Comparison of ENCODE assay signal across 8 mouse cellular contexts in the genomic region with DNA sequence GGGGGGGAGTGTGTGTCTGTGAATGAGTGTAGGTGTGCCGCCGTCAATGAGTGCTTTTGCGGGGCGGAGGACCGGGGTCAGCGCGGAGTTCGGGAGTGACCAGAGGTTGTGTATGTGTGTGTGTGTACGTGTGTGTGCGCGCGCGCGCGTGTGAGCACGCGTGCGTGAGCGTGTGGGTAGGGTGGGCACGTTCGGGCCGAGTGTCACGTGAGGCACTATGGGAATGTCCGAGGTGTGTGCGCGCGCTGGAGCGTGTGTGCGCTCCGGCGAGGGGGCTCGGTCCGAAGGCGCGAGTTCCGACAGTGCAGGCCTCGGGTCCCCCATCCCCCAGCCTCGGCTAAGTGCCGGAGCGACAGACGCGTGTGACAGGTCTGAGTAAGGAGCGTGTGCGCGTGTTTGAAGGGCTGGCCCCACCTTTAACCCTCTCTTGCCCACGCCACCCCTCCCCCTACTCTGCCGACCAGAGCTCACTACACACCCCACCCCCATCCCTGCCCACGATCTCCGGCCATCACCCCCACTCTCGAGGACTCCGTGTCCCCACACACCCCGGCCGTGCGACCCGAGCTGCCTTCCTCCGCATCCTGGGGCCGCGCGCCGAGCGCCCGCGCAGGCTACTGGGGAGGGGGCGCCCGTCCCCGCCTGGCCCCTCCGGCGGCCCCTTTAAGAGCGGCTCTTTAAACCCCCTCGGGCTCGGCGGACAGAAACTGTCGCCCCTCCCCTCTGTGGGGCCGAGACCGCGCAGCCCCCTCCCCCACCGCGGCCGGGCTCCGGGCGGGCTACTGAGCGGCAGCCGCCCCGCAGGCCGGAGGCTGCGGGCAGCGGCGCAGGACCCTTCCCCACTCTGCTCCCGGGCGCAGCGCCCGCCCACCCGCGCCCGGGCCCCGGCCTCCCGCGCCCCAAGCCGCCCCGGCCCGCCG. TPM values are rescaled to one million over a fixed set of nuclear protein-coding genes. Genes with fewer than 3 reads are reported as not detected.
A peak's percentile ranks its signal among the peaks of the same experiment; 100 is the strongest.
DNase-seq lines count a peak whose midpoint lies in the region; ATAC-seq lines count a peak whose summit lies in the region.

No protein-coding gene starts in this region.

- H3K9ac ChIP-seq in intestine, embryonic 16.5 days (ENCODE audit: low read depth, low read length) = peak overlapping the region; percentile 79
- H3K9ac ChIP-seq in limb, embryonic 11.5 days (ENCODE audit: low read length) = peak overlapping the region; percentile 80
- H3K9ac ChIP-seq in midbrain, embryonic 11.5 days (ENCODE audit: low read length) = peak overlapping the region; percentile 80
- peak overlapping the region; percentile 51 for H3K9ac ChIP-seq in stomach, embryonic 15.5 days

- H3K4me3 ChIP-seq in intestine, embryonic 16.5 days (ENCODE audit: low read length) = peak overlapping the region; percentile 75
- H3K4me3 ChIP-seq in limb, embryonic 11.5 days (ENCODE audit: low read depth, low read length) = peak overlapping the region; percentile 62
- H3K4me3 ChIP-seq in midbrain, embryonic 11.5 days (ENCODE audit: low read depth, low read length) = peak overlapping the region; percentile 83
- peak overlapping the region; percentile 75 for H3K4me3 ChIP-seq in stomach, embryonic 15.5 days (replicated peaks)

- under 1% methylated on average over 82 of the region's 102 CpGs for WGBS in intestine, embryonic 16.5 days
- under 1% methylated on average over 84 of the region's 102 CpGs for WGBS in limb, embryonic 11.5 days
- WGBS in midbrain, embryonic 11.5 days = under 1% methylated on average over 78 of the region's 102 CpGs
- under 1% methylated on average over 80 of the region's 102 CpGs for WGBS in stomach, embryonic 15.5 days

- H3K9me3 ChIP-seq in intestine, embryonic 16.5 days (ENCODE audit: control insufficient read depth, low read length) = no peaks in the 10 kb centered on the region
- no peaks in the 10 kb centered on the region for H3K9me3 ChIP-seq in limb, embryonic 11.5 days (ENCODE audit: control insufficient read depth, low read length)
- no peaks in the 10 kb centered on the region for H3K9me3 ChIP-seq in midbrain, embryonic 11.5 days (ENCODE audit: control insufficient read depth, low read length)
- no peaks in the 10 kb centered on the region for H3K9me3 ChIP-seq in stomach, embryonic 15.5 days

- peaks cover 4% of the 10 kb centered on the region; the same call in 1 of the 2 replicates for H3K27me3 ChIP-seq in intestine, embryonic 16.5 days (replicated peaks; ENCODE audit: control insufficient read depth, insufficient read depth, low read length)
- no peaks in the 10 kb centered on the region for H3K27me3 ChIP-seq in limb, embryonic 11.5 days (ENCODE audit: control insufficient read depth, insufficient read depth, low read length)
- H3K27me3 ChIP-seq in midbrain, embryonic 11.5 days (ENCODE audit: control insufficient read depth, insufficient read depth, low read length) = peaks cover 15% of the 10 kb centered on the region
- H3K27me3 ChIP-seq in stomach, embryonic 15.5 days (replicated peaks) = no peaks in the 10 kb centered on the region

- H3K27ac ChIP-seq in intestine, embryonic 16.5 days (ENCODE audit: low read length) = peak overlapping the region; percentile 77
- peak overlapping the region; percentile 93 for H3K27ac ChIP-seq in limb, embryonic 11.5 days (replicated peaks; ENCODE audit: low read depth, low read length)
- peak overlapping the region; percentile 84 for H3K27ac ChIP-seq in midbrain, embryonic 11.5 days (ENCODE audit: low read depth, low read length)
- peak overlapping the region; percentile 78 for H3K27ac ChIP-seq in stomach, embryonic 15.5 days

- 0 out of 2 replicates have a peak, but pooled peaks cover 4% of the 10 kb centered on the region for H3K36me3 ChIP-seq in intestine, embryonic 16.5 days (ENCODE audit: control insufficient read depth, insufficient read depth, low read length)
- no peaks in the 10 kb centered on the region for H3K36me3 ChIP-seq in limb, embryonic 11.5 days (ENCODE audit: control insufficient read depth, insufficient read depth, low read length)
- no peaks in the 10 kb centered on the region; the same call in 1 of the 2 replicates for H3K36me3 ChIP-seq in midbrain, embryonic 11.5 days (ENCODE audit: control insufficient read depth, insufficient read depth, low read length)
- 0 out of 2 replicates have a peak, but pooled peaks cover 2% of the 10 kb centered on the region for H3K36me3 ChIP-seq in stomach, embryonic 15.5 days

- H3K4me1 ChIP-seq in intestine, embryonic 16.5 days (ENCODE audit: control insufficient read depth, insufficient read depth, low read length) = peaks cover 33% of the 10 kb centered on the region
- peaks cover 26% of the 10 kb centered on the region for H3K4me1 ChIP-seq in limb, embryonic 11.5 days (ENCODE audit: control insufficient read depth, insufficient read depth, low read length)
- H3K4me1 ChIP-seq in midbrain, embryonic 11.5 days (ENCODE audit: control insufficient read depth, insufficient read depth, low read length) = peaks cover 17% of the 10 kb centered on the region
- peaks cover 38% of the 10 kb centered on the region for H3K4me1 ChIP-seq in stomach, embryonic 15.5 days

- peak overlapping the region; percentile 95 for H3K4me2 ChIP-seq in intestine, embryonic 16.5 days (ENCODE audit: low read depth, low read length)
- H3K4me2 ChIP-seq in limb, embryonic 11.5 days (ENCODE audit: low read depth, severe bottlenecking) = peak overlapping the region; percentile 75
- H3K4me2 ChIP-seq in midbrain, embryonic 11.5 days = peak overlapping the region; percentile 87
- H3K4me2 ChIP-seq in stomach, embryonic 15.5 days = peak overlapping the region; percentile 93

- DNase-seq in layer of hippocampus, adult 11-12 months (ENCODE audit: low spot score) = peak; percentile 74
- DNase-seq in layer of hippocampus, adult 9-10 months (ENCODE audit: low spot score) = no peak
- DNase-seq in embryo, embryonic 10 days (ENCODE audit: low spot score) = peak; percentile 89
- DNase-seq in limb, embryonic 11.5 days (ENCODE audit: low spot score) = peak; percentile 88
- DNase-seq in midbrain, embryonic 11.5 days (ENCODE audit: low spot score, missing footprints) = peak; percentile 98

- ATAC-seq in granulocyte monocyte progenitor cell, adult 5-6 weeks (replicated peaks; ENCODE audit: poor library complexity, severe bottlenecking) = peak; percentile 26
- peak; percentile 69 for ATAC-seq in intestine, embryonic 16.5 days
- ATAC-seq in limb, embryonic 11.5 days (ENCODE audit: insufficient number of reproducible peaks, low FRiP score, low TSS enrichment, low read depth) = peak; percentile 72
- peak; percentile 80 for ATAC-seq in midbrain, embryonic 11.5 days (ENCODE audit: low FRiP score)
- peak; percentile 56 for ATAC-seq in stomach, embryonic 15.5 days (ENCODE audit: insufficient read depth, low FRiP score, low read depth)

RNA-seq across cellular contexts. Expression of gene Tbkbp1, which starts 0.6 kb away (rescaled TPM):
- 8.0 and 8.5 TPM in 2 replicates for total RNA-seq in granulocyte monocyte progenitor cell, adult 5-6 weeks (2014; fragmentation: Nextera tagmentation)
- 1.1 and 6.6 TPM in 2 replicates for total RNA-seq in granulocyte monocyte progenitor cell, adult 5-6 weeks (2017)
- polyA plus RNA-seq in intestine, embryonic 16.5 days (2015; fragmentation: Nextera tagmentation; extraction: Ambion mirVana) = 2.0 TPM in 2 replicates
- 6.2 and 6.5 TPM in 2 replicates for polyA plus RNA-seq in limb, embryonic 11.5 days (2014; fragmentation: Nextera tagmentation; extraction: Ambion mirVana)
- 2.8 and 3.6 TPM in 2 replicates for polyA plus RNA-seq in midbrain, embryonic 11.5 days (2014; fragmentation: Nextera tagmentation; extraction: Ambion mirVana)
- 4.1 and 5.3 TPM in 2 replicates for polyA plus RNA-seq in stomach, embryonic 15.5 days (2015; fragmentation: Nextera tagmentation; extraction: Ambion mirVana)

RNA-seq across cellular contexts. Expression of gene Tbx21, which starts 35.5 kb away (rescaled TPM):
- total RNA-seq in granulocyte monocyte progenitor cell, adult 5-6 weeks (2014; fragmentation: Nextera tagmentation) = not detected in 2 replicates
- 0.26 TPM in 1 of 2 replicates, not detected in the other for total RNA-seq in granulocyte monocyte progenitor cell, adult 5-6 weeks (2017)
- 0.17 and 0.27 TPM in 2 replicates for polyA plus RNA-seq in intestine, embryonic 16.5 days (2015; fragmentation: Nextera tagmentation; extraction: Ambion mirVana)
- not detected in 2 replicates for polyA plus RNA-seq in limb, embryonic 11.5 days (2014; fragmentation: Nextera tagmentation; extraction: Ambion mirVana)
- polyA plus RNA-seq in midbrain, embryonic 11.5 days (2014; fragmentation: Nextera tagmentation; extraction: Ambion mirVana) = 0.12 and 0.14 TPM in 2 replicates
- 0.24 TPM in 1 of 2 replicates, not detected in the other for polyA plus RNA-seq in stomach, embryonic 15.5 days (2015; fragmentation: Nextera tagmentation; extraction: Ambion mirVana)

RNA-seq across cellular contexts. Expression of gene Kpnb1, which starts 37.0 kb away (rescaled TPM):
- total RNA-seq in granulocyte monocyte progenitor cell, adult 5-6 weeks (2014; fragmentation: Nextera tagmentation) = 165 and 169 TPM in 2 replicates
- 300 and 382 TPM in 2 replicates for total RNA-seq in granulocyte monocyte progenitor cell, adult 5-6 weeks (2017)
- polyA plus RNA-seq in intestine, embryonic 16.5 days (2015; fragmentation: Nextera tagmentation; extraction: Ambion mirVana) = 31.9 and 36.3 TPM in 2 replicates
- polyA plus RNA-seq in limb, embryonic 11.5 days (2014; fragmentation: Nextera tagmentation; extraction: Ambion mirVana) = 97.6 and 102 TPM in 2 replicates
- 111 and 116 TPM in 2 replicates for polyA plus RNA-seq in midbrain, embryonic 11.5 days (2014; fragmentation: Nextera tagmentation; extraction: Ambion mirVana)
- 47.2 and 50.2 TPM in 2 replicates for polyA plus RNA-seq in stomach, embryonic 15.5 days (2015; fragmentation: Nextera tagmentation; extraction: Ambion mirVana)

Comparison
In these comparisons a context has a peak if more than half of its experiments do, and no peak if none do; other contexts are left out.
1. ATAC-seq: peak in every context shown above with its lines; median percentile 80 in midbrain, embryonic 11.5 days; 72 in limb, embryonic 11.5 days; 69 in intestine, embryonic 16.5 days; 56 in stomach, embryonic 15.5 days; 26 in granulocyte monocyte progenitor cell, adult 5-6 weeks.